Mouse (Mus musculus) lung, postnatal 0 days (tissue): Measurements from ENCODE around the gene Tmem164. TPM values are rescaled to one million over a fixed set of nuclear protein-coding genes. Genes with fewer than 3 reads are reported as not detected.

Experiments used
- ATAC-seq: fragments of 200-750 bp; cut with Nextera tagmentation; 2 replicates; pipeline ENCODE4 v1.8.0; 2017; ENCODE audit warnings: moderate library complexity
- DNase-seq: peaks from one replicate; pipeline ENCODE4 v3.0.0-alpha.2; 2016; ENCODE audit warnings: low spot score
- H3K27ac ChIP-seq: fragments of 300-500 bp; sonication (generic); 2 replicates; pipeline ENCODE4 v1.5.1; 2014; ENCODE audit warnings: antibody characterized with exemption, mild to moderate bottlenecking, low read length, mixed read lengths
- H3K27me3 ChIP-seq: fragments of 300-500 bp; sonication (generic); replicated peaks from 2 replicates; pipeline ENCODE4 v1.6.1; 2014; ENCODE audit warnings: low read length, mixed read lengths; ENCODE audit not compliant: insufficient read depth
- H3K36me3 ChIP-seq: fragments of 300-500 bp; sonication (generic); 2 replicates; pipeline ENCODE4 v1.6.1; 2014; ENCODE audit warnings: low read length, mixed read lengths; ENCODE audit not compliant: insufficient read depth
- H3K4me1 ChIP-seq: fragments of 300-500 bp; sonication (generic); 2 replicates; pipeline ENCODE4 v1.6.1; 2014; ENCODE audit warnings: antibody characterized with exemption, low read depth, low read length, mixed read lengths; ENCODE audit not compliant: insufficient read depth
- H3K4me2 ChIP-seq: fragments of 300-500 bp; sonication (generic); replicated peaks from 2 replicates; pipeline ENCODE4 v1.6.1; 2014; ENCODE audit warnings: low read depth, mild to moderate bottlenecking, low read length, moderate library complexity, mixed read lengths
- H3K4me3 ChIP-seq: fragments of 300-500 bp; sonication (generic); 2 replicates; pipeline ENCODE4 v1.5.1; 2014; ENCODE audit warnings: low read depth, low read length
- H3K9ac ChIP-seq: fragments of 300-500 bp; sonication (generic); replicated peaks from 2 replicates; pipeline ENCODE4 v1.6.1; 2014; ENCODE audit warnings: low read depth, mild to moderate bottlenecking
- H3K9me3 ChIP-seq: fragments of 300-500 bp; sonication (generic); 2 replicates; pipeline ENCODE4 v1.6.1; 2016; ENCODE audit warnings: low read length, mixed read lengths
- CTCF ChIP-seq: IDR thresholded peaks from 2 replicates; pipeline ENCODE4 v1.5.1; 2016; ENCODE audit warnings: antibody characterized with exemption, mild to moderate bottlenecking
- EP300 ChIP-seq: IDR thresholded peaks from 2 replicates; pipeline ENCODE4 v1.6.1; 2016; ENCODE audit warnings: antibody characterized with exemption, mild to moderate bottlenecking, control low read depth
- WGBS: fragments of 180-500 bp; shearing (Covaris S2); extraction: QIAGEN DNeasy Blood & Tissue Kit; methylation state at CpG from one replicate; pipeline ENCODE4 v1.1.7; 2014; 5-methylcytosine and 5-hydroxymethylcytosine counted together
- polyA plus RNA-seq: library from polyadenylated mRNA; unstranded; fragments of >200 nt; fragmentation: Nextera tagmentation; extraction: Ambion mirVana; gene quantifications from 2 replicates; pipeline ENCODE4 v1.2.1, GENCODE M21; 2015

Gene Tmem164
- polyA plus RNA-seq, 1 experiment from 2014 or later = 47.4 TPM

- no peak overlapping the region for H3K4me2 ChIP-seq
- H3K4me3 ChIP-seq = no peak overlapping the region
- no peak overlapping the region for H3K9ac ChIP-seq
- no peaks in the 10 kb centered on the region for H3K4me1 ChIP-seq
- ATAC-seq (no peak), DNase-seq (no peak)
- no peak for TF ChIP-seq CTCF
- no peak for TF ChIP-seq EP300
- 81% methylated on average over 4 of the region's 4 CpGs for WGBS
- H3K36me3 ChIP-seq = no peaks in the 10 kb centered on the region
- no peaks in the 10 kb centered on the region for H3K9me3 ChIP-seq
- H3K27ac ChIP-seq = no peak overlapping the region
- no peaks in the 10 kb centered on the region for H3K27me3 ChIP-seq
Measured at GRCm38 (mm10) chrX:142718759-142719158, 37.6 kb downstream of the Tmem164 start.

- DNase-seq (no peak), ATAC-seq (peak; percentile 71)
- H3K4me2 ChIP-seq = no peak overlapping the region
- no peak overlapping the region for H3K27ac ChIP-seq
- H3K36me3 ChIP-seq = no peaks in the 10 kb centered on the region
- H3K4me3 ChIP-seq = no peak overlapping the region
- H3K9me3 ChIP-seq = no peaks in the 10 kb centered on the region
- H3K9ac ChIP-seq = no peak overlapping the region
- WGBS = 61% methylated on average over 3 of the region's 3 CpGs
- TF ChIP-seq CTCF (no peak), EP300 (no peak)
- H3K4me1 ChIP-seq = no peaks in the 10 kb centered on the region
- no peaks in the 10 kb centered on the region for H3K27me3 ChIP-seq
Measured at GRCm38 (mm10) chrX:142721897-142722296, 40.7 kb downstream of the Tmem164 start.

- Histone ChIP-seq H3K4me2 (no peak overlapping the region), H3K36me3 (no peaks in the 10 kb centered on the region), H3K9me3 (no peaks in the 10 kb centered on the region), H3K27ac (no peak overlapping the region), H3K27me3 (no peaks in the 10 kb centered on the region), H3K9ac (no peak overlapping the region), H3K4me3 (no peak overlapping the region), H3K4me1 (no peaks in the 10 kb centered on the region)
- WGBS = 73% methylated on average over 2 of the region's 2 CpGs
- ATAC-seq (no peak), DNase-seq (no peak)
- TF ChIP-seq EP300 (no peak), CTCF (no peak)
Measured at GRCm38 (mm10) chrX:142724203-142724602, 43.0 kb downstream of the Tmem164 start.

GRCm38 (mm10) chrX:142725571-142725970 lies 44.4 kb downstream of the Tmem164 start:
- no peak overlapping the region for H3K9ac ChIP-seq
- DNase-seq (no peak), ATAC-seq (no peak)
- no peaks in the 10 kb centered on the region for H3K4me1 ChIP-seq
- H3K36me3 ChIP-seq = no peaks in the 10 kb centered on the region
- H3K4me3 ChIP-seq = no peak overlapping the region
- no peak overlapping the region for H3K27ac ChIP-seq
- no peak overlapping the region for H3K4me2 ChIP-seq
- no peaks in the 10 kb centered on the region for H3K27me3 ChIP-seq
- TF ChIP-seq EP300 (no peak), CTCF (no peak)
- 89% methylated on average over 2 of the region's 2 CpGs for WGBS
- H3K9me3 ChIP-seq = no peaks in the 10 kb centered on the region

GRCm38 (mm10) chrX:142726311-142726710 lies 45.1 kb downstream of the Tmem164 start:
- TF ChIP-seq CTCF = no peak
- TF ChIP-seq EP300 = no peak
- no peaks in the 10 kb centered on the region for H3K36me3 ChIP-seq
- H3K27ac ChIP-seq = no peak overlapping the region
- 54% methylated on average over 2 of the region's 2 CpGs for WGBS
- ATAC-seq = no peak
- DNase-seq = no peak
- no peak overlapping the region for H3K9ac ChIP-seq
- no peak overlapping the region for H3K4me2 ChIP-seq
- no peak overlapping the region for H3K4me3 ChIP-seq
- no peaks in the 10 kb centered on the region for H3K27me3 ChIP-seq
- H3K4me1 ChIP-seq = no peaks in the 10 kb centered on the region
- H3K9me3 ChIP-seq = no peaks in the 10 kb centered on the region

- Histone ChIP-seq H3K4me3 (no peak overlapping the region), H3K36me3 (no peaks in the 10 kb centered on the region), H3K9ac (no peak overlapping the region), H3K27me3 (no peaks in the 10 kb centered on the region), H3K4me1 (no peaks in the 10 kb centered on the region), H3K9me3 (no peaks in the 10 kb centered on the region), H3K27ac (no peak overlapping the region), H3K4me2 (no peak overlapping the region)
- no peak for TF ChIP-seq CTCF
- TF ChIP-seq EP300 = no peak
- DNase-seq = no peak
- 80% methylated on average over 6 of the region's 6 CpGs for whole genome bisulfite sequencing
- ATAC-seq = no peak
Measured at GRCm38 (mm10) chrX:142727847-142728246, 46.6 kb downstream of the Tmem164 start.

GRCm38 (mm10) chrX:142729040-142729439 lies 47.8 kb downstream of the Tmem164 start:
- Histone ChIP-seq H3K4me3 (no peak overlapping the region), H3K9ac (no peak overlapping the region), H3K27me3 (no peaks in the 10 kb centered on the region), H3K9me3 (no peaks in the 10 kb centered on the region), H3K4me1 (no peaks in the 10 kb centered on the region), H3K4me2 (no peak overlapping the region), H3K27ac (no peak overlapping the region), H3K36me3 (no peaks in the 10 kb centered on the region)
- WGBS = 76% methylated on average over 1 of the region's 1 CpGs
- no peak for TF ChIP-seq EP300
- TF ChIP-seq CTCF = no peak
- ATAC-seq (no peak), DNase-seq (no peak)
